Comparison of ENCODE assay signal across 9 mouse cellular contexts in genomic region chr4:150283993-150284392, GRCm38 (mm10). TPM values are rescaled to one million over a fixed set of nuclear protein-coding genes. Genes with fewer than 3 reads are reported as not detected.
DNase-seq lines count a peak whose midpoint lies in the region; ATAC-seq and TF ChIP-seq lines count a peak whose summit lies in the region.
"Had no signal": no experiment of that assay in that cellular context is flagged by ENCODE, and none has a peak within 500 bp of the region (broad histone marks: within the 10 kb centered on the region; RNA-seq: fewer than 3 reads in every experiment).

No protein-coding gene starts in this region.

- no peak overlapping the region for H3K9ac ChIP-seq in heart, adult 2 months (ENCODE audit: low read depth, low read length)
- peak overlapping the region; percentile 50; the same call in 1 of the 2 replicates for H3K9ac ChIP-seq in limb, embryonic 12.5 days (replicated peaks)
- peak overlapping the region; percentile 99 for H3K9ac ChIP-seq in neural tube, embryonic 14.5 days (replicated peaks; ENCODE audit: low read depth, low read length)

- no peaks in the 10 kb centered on the region for H3K27me3 ChIP-seq in heart, adult 2 months (ENCODE audit: control insufficient read depth, insufficient read depth, low read length)
- no peaks in the 10 kb centered on the region for H3K27me3 ChIP-seq in hindbrain, embryonic 10.5 days (ENCODE audit: insufficient read depth, poor library complexity, severe bottlenecking)
- no peaks in the 10 kb centered on the region for H3K27me3 ChIP-seq in limb, embryonic 12.5 days
- no peaks in the 10 kb centered on the region for H3K27me3 ChIP-seq in neural tube, embryonic 14.5 days (ENCODE audit: control insufficient read depth, insufficient read depth, low read length)

- H3K79me2 ChIP-seq in heart, adult 2 months (replicated peaks; ENCODE audit: control insufficient read depth, insufficient read depth, low read length), result peaks cover 2% of the 10 kb centered on the region; the same call in 1 of the 2 replicates

- TF ChIP-seq EP300 in heart, adult 2 months (IDR thresholded peaks at IDR 0.05; ENCODE audit: insufficient read depth, low read depth, low read length), result no peak

- H3K27ac ChIP-seq in heart, adult 2 months, result no peak overlapping the region
- peak overlapping the region; percentile 99 for H3K27ac ChIP-seq in hindbrain, embryonic 10.5 days
- H3K27ac ChIP-seq in limb, embryonic 12.5 days, result no peak overlapping the region
- H3K27ac ChIP-seq in neural tube, embryonic 14.5 days (ENCODE audit: low read depth, low read length), result peak overlapping the region; percentile 81; the same call in 1 of the 2 replicates

- DNase-seq in heart, adult 2 months, result no peak
- DNase-seq in heart, adult 8-10 months (ENCODE audit: low spot score), result no peak
- peak; percentile 71 to 80 for DNase-seq in cerebellum, postnatal 10 days
- DNase-seq in hindbrain, embryonic 10.5 days (ENCODE audit: low spot score), result peak; percentile 37
- no peak for DNase-seq in adrenal gland, postnatal 25 days
- DNase-seq in ovary, postnatal 36 days (ENCODE audit: low spot score), result no peak

- H3K4me1 ChIP-seq in heart, adult 2 months (ENCODE audit: control insufficient read depth, insufficient read depth, low read length), result peaks cover 3% of the 10 kb centered on the region
- peaks cover 39% of the 10 kb centered on the region for H3K4me1 ChIP-seq in hindbrain, embryonic 10.5 days (replicated peaks)
- peaks cover 44% of the 10 kb centered on the region for H3K4me1 ChIP-seq in limb, embryonic 12.5 days (replicated peaks)
- H3K4me1 ChIP-seq in neural tube, embryonic 14.5 days (ENCODE audit: control insufficient read depth, insufficient read depth, low read length), result peaks cover 13% of the 10 kb centered on the region; the same call in 1 of the 2 replicates

- no peak overlapping the region for H3K4me3 ChIP-seq in heart, adult 2 months
- H3K4me3 ChIP-seq in hindbrain, embryonic 10.5 days, result peak overlapping the region; percentile 100
- peak overlapping the region; percentile 90 for H3K4me3 ChIP-seq in limb, embryonic 12.5 days (replicated peaks)
- peak overlapping the region; percentile 99 for H3K4me3 ChIP-seq in neural tube, embryonic 14.5 days (ENCODE audit: low read depth, low read length)

- no peaks in the 10 kb centered on the region for H3K9me3 ChIP-seq in hindbrain, embryonic 10.5 days
- no peaks in the 10 kb centered on the region for H3K9me3 ChIP-seq in limb, embryonic 12.5 days
- H3K9me3 ChIP-seq in neural tube, embryonic 14.5 days (ENCODE audit: control insufficient read depth, low read length), result no peaks in the 10 kb centered on the region
- H3K9me3 ChIP-seq: G1E had no signal

- 29% methylated on average over 6 of the region's 6 CpGs for WGBS in heart, adult 2 months
- WGBS in hindbrain, embryonic 10.5 days, result 8% methylated on average over 6 of the region's 6 CpGs
- WGBS in limb, embryonic 12.5 days, result 4% methylated on average over 6 of the region's 6 CpGs
- WGBS in neural tube, embryonic 14.5 days, result under 1% methylated on average over 6 of the region's 6 CpGs

- H3K4me2 ChIP-seq in limb, embryonic 12.5 days, result peak overlapping the region; percentile 66
- H3K4me2 ChIP-seq in neural tube, embryonic 14.5 days (ENCODE audit: low read depth, low read length), result peak overlapping the region; percentile 92

- no peak for TF ChIP-seq POLR2A in heart, adult 2 months (IDR thresholded peaks at IDR 0.05; ENCODE audit: insufficient read depth, low read depth, low read length)

- intact Hi-C loops in heart, adult 2 months (cut with DNase I), result no loop called here

- no peak for ATAC-seq in limb, embryonic 12.5 days (ENCODE audit: insufficient number of reproducible peaks, insufficient read depth, low FRiP score, low TSS enrichment, low read depth)
- no peak for ATAC-seq in neural tube, embryonic 14.5 days (ENCODE audit: low read depth)

- peak; percentile 52 for TF ChIP-seq CTCF in heart, adult 2 months (IDR thresholded peaks at IDR 0.05)

- H3K36me3 ChIP-seq in heart, adult 2 months (ENCODE audit: control insufficient read depth, insufficient read depth, low read length), result peaks cover 2% of the 10 kb centered on the region; the same call in 1 of the 2 replicates
- H3K36me3 ChIP-seq in hindbrain, embryonic 10.5 days, result no peaks in the 10 kb centered on the region; the same call in 1 of the 2 replicates
- no peaks in the 10 kb centered on the region for H3K36me3 ChIP-seq in limb, embryonic 12.5 days
- no peaks in the 10 kb centered on the region for H3K36me3 ChIP-seq in neural tube, embryonic 14.5 days (ENCODE audit: control insufficient read depth, insufficient read depth, low read length)

RNA-seq across cellular contexts. Expression of gene Rere, which starts 2.5 kb away (rescaled TPM):
- total RNA-seq in heart, adult 2 months (2021), result 10 to 100 TPM; 39.0 to 46.4 TPM
- polyA plus RNA-seq in heart, adult 2 months (2012; rRNA removed), result 16.2 and 19.3 TPM in 2 replicates
- 10 to 100 TPM; 34.8 to 57.6 (median 51.3) TPM for total RNA-seq in heart, adult 8-10 months (2022)
- polyA plus RNA-seq in hindbrain, embryonic 10.5 days (2016; fragmentation: Nextera tagmentation; extraction: Ambion mirVana), result 29.4 and 40.4 TPM in 2 replicates
- polyA plus RNA-seq in limb, embryonic 12.5 days (2016; fragmentation: Nextera tagmentation; extraction: Ambion mirVana), result 31.4 and 35.4 TPM in 2 replicates
- polyA plus RNA-seq in neural tube, embryonic 14.5 days (2014; fragmentation: Nextera tagmentation; extraction: Ambion mirVana), result 50.5 and 50.7 TPM in 2 replicates
- 158 and 177 TPM in 2 replicates for total RNA-seq in adrenal gland, postnatal 25 days (2021)

RNA-seq across cellular contexts. Expression of gene Eno1, which starts 47.5 kb away (rescaled TPM):
- 100 to 1,000 TPM; 111 to 113 TPM for total RNA-seq in heart, adult 2 months (2021)
- 179 and 246 TPM in 2 replicates for polyA plus RNA-seq in heart, adult 2 months (2012; rRNA removed)
- 100 to 1,000 TPM; 110 to 133 (median 121) TPM for total RNA-seq in heart, adult 8-10 months (2022)
- 2,517 and 3,327 TPM in 2 replicates for polyA plus RNA-seq in hindbrain, embryonic 10.5 days (2016; fragmentation: Nextera tagmentation; extraction: Ambion mirVana)
- 1,793 and 1,872 TPM in 2 replicates for polyA plus RNA-seq in limb, embryonic 12.5 days (2016; fragmentation: Nextera tagmentation; extraction: Ambion mirVana)
- 974 and 1,050 TPM in 2 replicates for polyA plus RNA-seq in neural tube, embryonic 14.5 days (2014; fragmentation: Nextera tagmentation; extraction: Ambion mirVana)
- total RNA-seq in adrenal gland, postnatal 25 days (2021), result 428 and 430 TPM in 2 replicates

Comparison
In these comparisons a context has a peak if more than half of its experiments do, and no peak if none do; other contexts are left out.
1. DNase-seq: peak in cerebellum, postnatal 10 days (2 of 2) and hindbrain, embryonic 10.5 days (single experiment); none in heart, adult 2 months (0 of 2), heart, adult 8-10 months (single experiment), adrenal gland, postnatal 25 days (single experiment) and ovary, postnatal 36 days (single experiment).
2. H3K27ac ChIP-seq: peak in hindbrain, embryonic 10.5 days (single experiment) and neural tube, embryonic 14.5 days (single experiment); none in heart, adult 2 months (single experiment) and limb, embryonic 12.5 days (single experiment).